Mouse (Mus musculus) forebrain, embryonic 15.5 days (tissue): ENCODE results near the gene Pard3b. TPM values are rescaled to one million over a fixed set of nuclear protein-coding genes. Genes with fewer than 3 reads are reported as not detected.

Source experiments
- ATAC-seq: fragments of 200-750 bp; cut with Nextera tagmentation; replicated peaks from 2 replicates; pipeline ENCODE4 v1.8.0; 2017; ENCODE audit warnings: mild to moderate bottlenecking, moderate TSS enrichment, moderate library complexity
- H3K27ac ChIP-seq: fragments of 300-500 bp; sonication (generic); replicated peaks from 2 replicates; pipeline ENCODE4 v1.5.1; 2015; ENCODE audit warnings: mild to moderate bottlenecking, inconsistent platforms
- H3K27me3 ChIP-seq: fragments of 300-500 bp; sonication (generic); 2 replicates; pipeline ENCODE4 v1.6.1; 2015; ENCODE audit warnings: inconsistent platforms
- H3K36me3 ChIP-seq: fragments of 300-500 bp; sonication (generic); 2 replicates; pipeline ENCODE4 v1.6.1; 2015; ENCODE audit warnings: mild to moderate bottlenecking, inconsistent platforms
- H3K4me1 ChIP-seq: fragments of 300-500 bp; sonication (generic); 2 replicates; pipeline ENCODE4 v1.6.1; 2015; ENCODE audit warnings: inconsistent platforms
- H3K4me2 ChIP-seq: fragments of 300-500 bp; sonication (generic); replicated peaks from 2 replicates; pipeline ENCODE4 v1.6.1; 2015; ENCODE audit warnings: mild to moderate bottlenecking, inconsistent platforms
- H3K4me3 ChIP-seq: fragments of 300-500 bp; sonication (generic); 2 replicates; pipeline ENCODE4 v1.5.1; 2015; ENCODE audit warnings: mild to moderate bottlenecking, inconsistent platforms
- H3K9ac ChIP-seq: fragments of 300-500 bp; sonication (generic); replicated peaks from 2 replicates; pipeline ENCODE4 v1.6.1; 2015; ENCODE audit warnings: mild to moderate bottlenecking, inconsistent platforms
- H3K9me3 ChIP-seq: fragments of 300-500 bp; sonication (generic); 2 replicates; pipeline ENCODE4 v1.6.1; 2016; ENCODE audit warnings: inconsistent platforms
- WGBS: fragments of 180-500 bp; shearing (Covaris S2); methylation state at CpG from one replicate; pipeline ENCODE4 v1.1.7; 2015; ENCODE audit warnings: mixed read lengths; 5-methylcytosine and 5-hydroxymethylcytosine counted together
- polyA plus RNA-seq: library from polyadenylated mRNA; unstranded; fragments of >200 nt; fragmentation: Nextera tagmentation; extraction: Ambion mirVana; gene quantifications from 2 replicates; pipeline ENCODE4 v1.2.1, GENCODE M21; 2015

The Pard3b gene
- polyA plus RNA-seq, 1 experiment from 2014 or later = 9.8 TPM

- no peaks in the 10 kb centered on the region for H3K27me3 ChIP-seq
- no peak overlapping the region for H3K4me3 ChIP-seq
- H3K4me2 ChIP-seq = no peak overlapping the region
- H3K9ac ChIP-seq = no peak overlapping the region
- H3K36me3 ChIP-seq = no peaks in the 10 kb centered on the region
- no peaks in the 10 kb centered on the region for H3K9me3 ChIP-seq
- 40% methylated on average over 2 of the region's 2 CpGs for WGBS
- H3K27ac ChIP-seq = no peak overlapping the region
- H3K4me1 ChIP-seq = no peaks in the 10 kb centered on the region
- ATAC-seq = no peak
Measured at GRCm38 (mm10) chr1:62550546-62550945, 911.9 kb downstream of the Pard3b start.

- no peak overlapping the region for H3K27ac ChIP-seq
- H3K27me3 ChIP-seq = no peaks in the 10 kb centered on the region
- no peaks in the 10 kb centered on the region for H3K36me3 ChIP-seq
- 79% methylated on average over 6 of the region's 6 CpGs for WGBS
- no peak overlapping the region for H3K4me2 ChIP-seq
- H3K9ac ChIP-seq = no peak overlapping the region
- H3K9me3 ChIP-seq = no peaks in the 10 kb centered on the region
- no peaks in the 10 kb centered on the region for H3K4me1 ChIP-seq
- no peak for ATAC-seq
- no peak overlapping the region for H3K4me3 ChIP-seq
Measured at GRCm38 (mm10) chr1:62551516-62551915, 912.9 kb downstream of the Pard3b start.

DNA sequence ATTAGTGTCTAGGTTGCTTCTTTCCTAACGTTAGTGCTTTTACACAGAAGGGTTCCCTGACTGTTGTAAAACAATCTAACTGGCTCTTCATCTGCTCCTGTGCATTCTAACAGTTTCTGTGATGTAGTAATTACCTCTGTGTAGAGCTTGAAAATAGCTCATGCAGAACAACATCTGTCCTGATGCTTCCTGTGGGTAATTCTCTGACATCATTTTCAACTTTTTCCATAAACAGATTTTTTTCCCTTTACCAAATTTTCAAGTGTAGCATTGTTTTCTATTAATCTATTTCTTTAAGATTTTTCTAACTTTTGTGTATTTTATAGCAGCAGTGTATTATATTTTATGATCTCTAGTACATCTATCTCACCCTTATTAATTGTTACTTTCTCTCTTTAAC lies 917.2 kb downstream of the Pard3b start:
- Histone ChIP-seq H3K4me2 (no peak overlapping the region), H3K4me1 (no peaks in the 10 kb centered on the region), H3K27ac (no peak overlapping the region), H3K9me3 (no peaks in the 10 kb centered on the region), H3K36me3 (no peaks in the 10 kb centered on the region), H3K9ac (no peak overlapping the region), H3K4me3 (no peak overlapping the region), H3K27me3 (no peaks in the 10 kb centered on the region)
- no peak for ATAC-seq
- WGBS = 46% methylated on average over 1 of the region's 1 CpGs

DNA sequence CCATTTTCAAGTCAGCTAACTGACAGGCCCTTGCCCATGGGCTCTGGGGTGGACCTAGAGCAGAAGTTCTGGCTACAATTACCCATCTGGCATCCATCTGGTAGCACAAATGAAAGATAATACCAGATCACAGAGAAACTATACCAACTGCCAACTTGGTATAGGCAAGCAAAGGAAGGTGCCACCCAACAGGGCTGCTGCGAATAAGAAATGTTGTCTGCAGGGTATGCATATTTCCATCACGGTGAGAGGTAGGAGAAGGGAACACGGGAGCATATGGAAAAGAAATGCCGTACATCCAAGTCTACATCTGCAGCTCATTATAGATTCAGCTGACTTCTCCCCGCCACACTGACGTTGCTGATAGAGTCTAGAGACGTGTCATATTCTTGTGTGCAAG lies 924.4 kb downstream of the Pard3b start:
- Histone ChIP-seq H3K36me3 (no peaks in the 10 kb centered on the region), H3K27me3 (no peaks in the 10 kb centered on the region), H3K4me2 (no peak overlapping the region), H3K9ac (no peak overlapping the region), H3K4me3 (no peak overlapping the region), H3K4me1 (peaks cover 31% of the 10 kb centered on the region), H3K27ac (peak overlapping the region; percentile 74), H3K9me3 (no peaks in the 10 kb centered on the region)
- WGBS = 48% methylated on average over 7 of the region's 7 CpGs
- ATAC-seq = peak; percentile 70

DNA sequence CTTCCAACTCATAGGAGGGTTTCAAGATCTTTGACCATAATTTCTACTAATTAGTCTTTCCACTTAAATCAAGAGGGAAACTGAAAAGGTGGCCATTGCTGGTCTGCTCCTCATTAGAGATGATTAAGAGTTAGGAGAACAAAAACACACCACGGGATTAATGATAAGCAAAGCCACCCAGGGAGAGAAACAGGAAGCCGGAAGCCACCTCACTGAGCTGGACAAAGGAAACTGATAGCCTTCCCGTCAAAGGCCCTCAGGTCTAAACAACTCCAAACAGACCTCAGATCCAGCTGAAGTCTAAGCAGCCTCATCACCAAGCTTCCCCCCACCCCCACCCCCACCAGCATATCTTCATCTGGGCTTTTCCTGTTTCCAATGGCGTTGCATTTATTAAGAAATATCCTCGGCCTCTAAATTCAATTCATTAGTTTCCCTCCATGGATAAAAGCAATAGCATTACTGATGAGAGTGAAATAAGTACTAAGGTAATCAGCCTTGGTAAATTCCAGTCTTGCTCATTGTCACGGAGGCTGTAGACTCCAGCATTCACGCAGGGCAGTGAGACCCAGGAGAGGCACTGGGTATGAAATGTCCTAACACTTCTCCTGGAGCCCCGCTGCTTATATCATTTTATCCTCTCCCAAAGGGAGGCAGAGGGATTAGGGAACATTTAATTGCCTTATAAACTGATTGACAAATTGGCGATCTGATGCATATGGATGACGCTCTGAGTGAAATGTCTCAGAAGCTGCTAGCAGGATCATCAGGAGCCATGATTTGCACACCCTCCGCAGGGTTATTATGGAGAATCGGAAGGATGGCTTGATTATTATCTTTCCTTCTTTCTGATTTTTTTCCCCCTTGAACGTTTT lies 925.9 kb downstream of the Pard3b start:
- WGBS = 13% methylated on average over 13 of the region's 13 CpGs
- Histone ChIP-seq H3K27me3 (no peaks in the 10 kb centered on the region), H3K27ac (peak overlapping the region; percentile 74), H3K9me3 (no peaks in the 10 kb centered on the region), H3K4me1 (peaks cover 31% of the 10 kb centered on the region), H3K4me3 (no peak overlapping the region), H3K9ac (peak overlapping the region; percentile 20; the same call in 1 of the 2 replicates), H3K36me3 (no peaks in the 10 kb centered on the region), H3K4me2 (peak overlapping the region; percentile 7; the same call in 1 of the 2 replicates)
- ATAC-seq = no peak

DNA sequence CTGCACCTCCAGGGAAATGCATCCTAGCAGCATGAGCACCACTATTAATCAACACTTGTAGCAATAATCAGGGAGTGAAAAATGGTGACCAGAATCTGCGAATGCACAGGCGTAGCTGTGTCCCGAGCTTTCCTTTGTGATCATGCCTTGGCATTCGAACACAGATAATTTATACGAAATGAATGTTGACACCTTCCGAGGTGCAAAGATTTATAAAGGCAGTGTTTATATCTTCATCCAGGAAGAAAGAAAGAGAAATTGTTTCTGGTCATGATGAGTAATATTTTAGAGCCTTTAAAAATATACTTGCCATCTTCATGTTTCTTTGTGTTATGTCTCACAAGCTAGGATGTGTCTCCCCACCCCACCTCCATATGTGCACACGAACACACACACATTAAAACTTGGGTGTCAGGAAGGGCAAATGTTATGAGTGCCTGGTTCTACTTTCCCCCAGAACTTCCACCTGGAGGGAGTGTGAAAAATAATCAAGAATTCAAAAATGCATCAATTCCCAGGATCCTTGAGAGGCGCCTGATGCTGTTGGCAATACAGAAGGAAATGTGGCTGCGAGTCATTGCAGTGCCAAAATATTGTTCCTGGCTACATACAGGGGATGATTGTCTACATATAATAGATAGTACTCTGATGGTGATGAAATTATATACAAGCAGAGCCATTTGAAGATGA lies 926.6 kb downstream of the Pard3b start:
- Histone ChIP-seq H3K4me2 (peak overlapping the region; percentile 7; the same call in 1 of the 2 replicates), H3K4me1 (peaks cover 31% of the 10 kb centered on the region), H3K9ac (no peak overlapping the region), H3K9me3 (no peaks in the 10 kb centered on the region), H3K27me3 (no peaks in the 10 kb centered on the region), H3K4me3 (no peak overlapping the region), H3K36me3 (no peaks in the 10 kb centered on the region), H3K27ac (peak overlapping the region; percentile 74)
- ATAC-seq = peak; percentile 32; the same call in 1 of the 2 replicates
- WGBS = 47% methylated on average over 9 of the region's 9 CpGs

DNA sequence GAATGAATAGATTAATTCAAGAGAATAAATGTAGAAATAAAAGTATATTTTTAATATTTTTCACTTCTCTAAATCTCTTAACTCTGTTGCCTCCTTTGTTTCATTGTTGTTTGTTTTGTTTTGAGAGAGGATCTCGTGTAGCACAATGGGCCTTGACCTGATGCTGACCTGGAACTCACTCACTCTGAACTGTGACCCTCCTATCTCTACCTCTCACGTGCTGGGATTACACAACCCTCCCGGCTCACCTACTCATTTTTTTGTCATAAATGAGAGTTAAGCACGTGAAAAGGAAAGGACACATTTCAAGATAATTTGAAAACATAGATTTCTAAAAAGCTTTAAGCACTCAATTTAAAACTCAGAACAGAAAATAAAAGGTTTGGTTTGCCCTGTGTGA lies 928.0 kb downstream of the Pard3b start:
- Histone ChIP-seq H3K4me1 (peaks cover 31% of the 10 kb centered on the region), H3K27me3 (no peaks in the 10 kb centered on the region), H3K9me3 (no peaks in the 10 kb centered on the region), H3K36me3 (no peaks in the 10 kb centered on the region), H3K27ac (0 out of 2 replicates have a peak overlapping the region, but pooled peaks have one; percentile 74), H3K4me3 (no peak overlapping the region), H3K4me2 (no peak overlapping the region), H3K9ac (no peak overlapping the region)
- WGBS = 23% methylated on average over 4 of the region's 4 CpGs
- no peak for ATAC-seq

DNA sequence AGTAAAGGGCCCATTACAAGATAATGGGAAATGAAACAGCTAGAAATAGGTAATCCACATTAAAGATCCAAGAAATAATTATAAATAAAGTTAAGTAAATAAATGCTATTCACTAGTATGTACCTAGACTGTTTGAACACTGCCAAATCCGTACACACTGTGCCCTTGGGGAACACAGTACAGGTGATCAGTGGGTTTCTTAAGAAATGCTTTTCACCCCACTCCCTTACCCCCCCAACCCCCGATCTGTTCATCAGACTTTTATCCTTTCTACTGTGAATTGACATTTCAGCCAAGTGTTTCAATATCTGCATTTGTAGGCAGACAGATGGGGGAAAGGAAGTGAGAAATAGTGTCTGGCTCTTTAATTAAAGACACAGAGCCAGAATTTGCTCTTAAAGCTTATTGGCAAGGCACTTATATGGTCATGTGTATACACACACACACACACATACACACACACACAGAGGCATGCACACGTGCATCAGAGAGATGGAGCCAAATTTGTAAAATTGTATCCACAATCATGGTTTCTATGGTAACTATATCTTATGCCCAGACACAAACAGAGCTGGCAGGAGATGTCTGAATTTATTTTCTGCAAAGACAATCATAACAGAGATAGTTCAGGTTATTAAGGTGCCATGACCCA lies 938.4 kb downstream of the Pard3b start:
- H3K27ac ChIP-seq = peak overlapping the region; percentile 46
- no peaks in the 10 kb centered on the region for H3K27me3 ChIP-seq
- H3K4me1 ChIP-seq = peaks cover 18% of the 10 kb centered on the region
- H3K9me3 ChIP-seq = no peaks in the 10 kb centered on the region
- WGBS = 39% methylated on average over 3 of the region's 3 CpGs
- H3K4me2 ChIP-seq = no peak overlapping the region
- ATAC-seq = peak; percentile 82
- no peak overlapping the region for H3K4me3 ChIP-seq
- H3K36me3 ChIP-seq = no peaks in the 10 kb centered on the region
- no peak overlapping the region for H3K9ac ChIP-seq

GRCm38 (mm10) chr1:62579024-62579765 lies 940.6 kb downstream of the Pard3b start:
- Histone ChIP-seq H3K27me3 (no peaks in the 10 kb centered on the region), H3K4me1 (peaks cover 21% of the 10 kb centered on the region), H3K9ac (no peak overlapping the region), H3K27ac (no peak overlapping the region), H3K4me2 (no peak overlapping the region), H3K36me3 (no peaks in the 10 kb centered on the region), H3K4me3 (no peak overlapping the region), H3K9me3 (no peaks in the 10 kb centered on the region)
- 71% methylated on average over 7 of the region's 7 CpGs for WGBS
- no peak for ATAC-seq

- no peak for ATAC-seq
- H3K36me3 ChIP-seq = no peaks in the 10 kb centered on the region
- H3K9ac ChIP-seq = no peak overlapping the region
- H3K27me3 ChIP-seq = no peaks in the 10 kb centered on the region
- no peaks in the 10 kb centered on the region for H3K9me3 ChIP-seq
- 58% methylated on average over 4 of the region's 4 CpGs for WGBS
- peaks cover 21% of the 10 kb centered on the region for H3K4me1 ChIP-seq
- no peak overlapping the region for H3K4me3 ChIP-seq
- H3K27ac ChIP-seq = no peak overlapping the region
- no peak overlapping the region for H3K4me2 ChIP-seq
Measured at GRCm38 (mm10) chr1:62580314-62580935, 941.8 kb downstream of the Pard3b start.

- H3K27ac ChIP-seq = no peak overlapping the region
- WGBS = 52% methylated on average over 4 of the region's 4 CpGs
- no peaks in the 10 kb centered on the region for H3K36me3 ChIP-seq
- ATAC-seq = 0 out of 2 replicates have a peak, but pooled peaks have one; percentile 4
- no peaks in the 10 kb centered on the region for H3K27me3 ChIP-seq
- no peaks in the 10 kb centered on the region for H3K9me3 ChIP-seq
- peaks cover 14% of the 10 kb centered on the region for H3K4me1 ChIP-seq
- H3K4me2 ChIP-seq = no peak overlapping the region
- no peak overlapping the region for H3K9ac ChIP-seq
- H3K4me3 ChIP-seq = no peak overlapping the region
Measured at GRCm38 (mm10) chr1:62582476-62582875, 943.9 kb downstream of the Pard3b start.
